Mouse (Mus musculus) liver, embryonic 15.5 days (tissue): ENCODE data around the gene Zfp318. TPM values are rescaled to one million over a fixed set of nuclear protein-coding genes. Genes with fewer than 3 reads are reported as not detected.

Source experiments
- ATAC-seq: fragments of 200-750 bp; cut with Nextera tagmentation; 2 replicates; pipeline ENCODE4 v1.8.0; 2017; ENCODE audit warnings: moderate number of reproducible peaks, mild to moderate bottlenecking, moderate library complexity; ENCODE audit not compliant: insufficient read depth
- H3K27ac ChIP-seq: fragments of 300-500 bp; sonication (generic); replicated peaks from 2 replicates; pipeline ENCODE4 v1.5.1; 2015; ENCODE audit warnings: mild to moderate bottlenecking, inconsistent platforms
- H3K27me3 ChIP-seq: fragments of 300-500 bp; sonication (generic); 2 replicates; pipeline ENCODE4 v1.6.1; 2015; ENCODE audit warnings: mild to moderate bottlenecking, inconsistent platforms
- H3K36me3 ChIP-seq: fragments of 300-500 bp; sonication (generic); replicated peaks from 2 replicates; pipeline ENCODE4 v1.6.1; 2015; ENCODE audit warnings: moderate library complexity, mild to moderate bottlenecking, inconsistent platforms
- H3K4me1 ChIP-seq: fragments of 300-500 bp; sonication (generic); replicated peaks from 2 replicates; pipeline ENCODE4 v1.6.1; 2015; ENCODE audit warnings: inconsistent platforms
- H3K4me2 ChIP-seq: fragments of 300-500 bp; sonication (generic); 2 replicates; pipeline ENCODE4 v1.6.1; 2015; ENCODE audit warnings: moderate library complexity, mild to moderate bottlenecking, inconsistent platforms
- H3K4me3 ChIP-seq: fragments of 300-500 bp; sonication (generic); replicated peaks from 2 replicates; pipeline ENCODE4 v1.5.1; 2015; ENCODE audit warnings: mild to moderate bottlenecking, inconsistent platforms
- H3K9ac ChIP-seq: fragments of 300-500 bp; sonication (generic); 2 replicates; pipeline ENCODE4 v1.6.1; 2015; ENCODE audit warnings: moderate library complexity, mild to moderate bottlenecking, inconsistent platforms
- H3K9me3 ChIP-seq: fragments of 300-500 bp; sonication (generic); replicated peaks from 2 replicates; pipeline ENCODE4 v1.6.1; 2016; ENCODE audit warnings: inconsistent platforms
- whole genome bisulfite sequencing: fragments of 180-500 bp; shearing (Covaris S2); methylation state at CpG from one replicate; pipeline ENCODE4 v1.1.7; 2015; ENCODE audit warnings: mixed read lengths; ENCODE audit not compliant: insufficient replicate concordance; 5-methylcytosine and 5-hydroxymethylcytosine counted together
- polyA plus RNA-seq: library from polyadenylated mRNA; unstranded; fragments of >200 nt; fragmentation: Nextera tagmentation; extraction: Ambion mirVana; gene quantifications from 2 replicates; pipeline ENCODE4 v1.2.1, GENCODE M21; 2015

Gene Zfp318
- polyA plus RNA-seq = 1.5 and 1.7 TPM in 2 replicates

DNA sequence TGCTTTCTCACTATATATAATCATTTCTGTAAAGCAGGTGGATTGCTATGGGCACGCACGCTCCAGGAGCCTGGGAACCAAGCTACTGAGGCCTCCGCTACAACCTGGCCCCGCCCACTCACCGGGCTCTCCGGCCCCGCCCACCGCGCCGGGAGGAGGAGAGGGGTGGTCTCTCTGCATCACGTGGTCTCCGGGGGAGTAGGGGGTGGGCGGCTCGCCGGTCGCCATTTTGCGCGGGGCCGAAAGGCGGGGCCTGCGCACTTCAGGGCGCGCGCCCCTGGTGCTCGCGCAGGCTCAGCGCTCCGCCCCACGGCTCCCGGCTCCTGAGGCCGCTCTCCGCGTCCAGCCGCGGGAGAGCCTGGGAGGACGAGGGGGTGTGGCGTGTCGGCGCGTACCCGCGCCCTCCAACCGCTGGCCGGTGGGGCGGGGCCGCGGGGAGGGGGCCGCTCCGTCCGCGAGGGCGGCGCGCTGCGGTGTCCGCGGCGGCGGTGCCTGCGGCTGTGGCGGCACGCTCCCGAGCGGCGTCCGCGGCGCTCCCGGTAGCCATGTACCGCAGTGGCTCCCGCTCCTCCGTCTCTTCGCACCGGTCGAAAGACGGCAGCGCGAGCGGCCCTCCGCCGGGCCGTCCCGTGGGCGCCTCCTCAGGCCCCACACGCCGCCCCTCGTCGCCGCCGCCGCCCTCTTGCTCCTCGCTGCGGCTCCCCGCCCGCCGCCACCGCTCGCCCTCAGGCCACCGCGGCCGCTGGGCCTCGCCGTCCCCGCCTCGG is at the start of gene Zfp318:
TSS of gene Zfp318 (plus strand) at position 438 of the 767 bp plus-strand sequence.
- Histone ChIP-seq H3K27ac (peak within 1 kb of the TSS; percentile 80), H3K36me3 (no peaks in the 10 kb centered on the region), H3K9me3 (no peaks in the 10 kb centered on the region), H3K4me2 (peak within 1 kb of the TSS; percentile 99), H3K4me1 (peaks cover 26% of the 10 kb centered on the region), H3K9ac (peak within 1 kb of the TSS; percentile 85), H3K27me3 (peaks cover 28% of the 10 kb centered on the region), H3K4me3 (peak within 1 kb of the TSS; percentile 80)
- peak; percentile 95 for ATAC-seq
- WGBS = under 1% methylated on average over 59 of the region's 105 CpGs

DNA sequence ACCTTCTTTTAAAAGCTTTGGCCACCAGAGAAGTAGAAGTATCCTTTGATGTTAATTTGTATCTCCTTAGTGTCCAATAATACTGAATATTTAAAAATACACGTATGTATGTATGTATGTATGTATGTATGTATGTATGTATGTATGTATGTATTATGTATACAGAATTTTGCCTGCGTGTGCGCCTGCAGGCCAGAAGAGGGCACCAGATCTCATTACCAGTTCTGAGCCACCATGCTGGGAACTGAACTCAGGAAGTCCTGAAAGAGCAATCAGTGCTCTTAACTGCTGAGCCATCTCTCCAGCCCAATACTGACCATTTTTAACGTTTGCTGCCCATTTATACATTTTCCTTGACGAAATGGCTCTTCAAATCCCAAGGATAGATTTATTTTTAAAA is 47.1 kb upstream of the Zfp318 start:
- H3K9me3 ChIP-seq = no peaks in the 10 kb centered on the region
- ATAC-seq = no peak
- no peak overlapping the region for H3K9ac ChIP-seq
- H3K4me3 ChIP-seq = no peak overlapping the region
- no peak overlapping the region for H3K27ac ChIP-seq
- H3K36me3 ChIP-seq = no peaks in the 10 kb centered on the region
- no peak overlapping the region for H3K4me2 ChIP-seq
- WGBS = 13% methylated on average over 5 of the region's 5 CpGs
- peaks cover 9% of the 10 kb centered on the region for H3K4me1 ChIP-seq
- no peaks in the 10 kb centered on the region for H3K27me3 ChIP-seq

- Histone ChIP-seq H3K27ac (no peak overlapping the region), H3K9ac (no peak overlapping the region), H3K9me3 (0 out of 2 replicates have a peak, but pooled peaks cover 2% of the 10 kb centered on the region), H3K4me1 (no peaks in the 10 kb centered on the region), H3K4me2 (no peak overlapping the region), H3K36me3 (no peaks in the 10 kb centered on the region), H3K4me3 (no peak overlapping the region), H3K27me3 (no peaks in the 10 kb centered on the region)
- WGBS = 29% methylated on average over 7 of the region's 7 CpGs
- no peak for ATAC-seq
Measured at GRCm38 (mm10) chr17:46341208-46341607, 42.3 kb upstream of the Zfp318 start.

GRCm38 (mm10) chr17:46351026-46351700 is 32.4 kb upstream of the Zfp318 start:
- WGBS = 59% methylated on average over 8 of the region's 8 CpGs
- Histone ChIP-seq H3K9me3 (0 out of 2 replicates have a peak, but pooled peaks cover 4% of the 10 kb centered on the region), H3K27ac (no peak overlapping the region), H3K27me3 (no peaks in the 10 kb centered on the region), H3K9ac (no peak overlapping the region), H3K4me3 (no peak overlapping the region), H3K4me2 (no peak overlapping the region), H3K4me1 (no peaks in the 10 kb centered on the region), H3K36me3 (no peaks in the 10 kb centered on the region)
- no peak for ATAC-seq

GRCm38 (mm10) chr17:46371783-46372182 is 11.7 kb upstream of the Zfp318 start:
- no peak for ATAC-seq
- Histone ChIP-seq H3K27me3 (peaks cover 6% of the 10 kb centered on the region; the same call in 1 of the 2 replicates), H3K4me3 (no peak overlapping the region), H3K27ac (no peak overlapping the region), H3K4me1 (no peaks in the 10 kb centered on the region), H3K36me3 (no peaks in the 10 kb centered on the region), H3K9ac (no peak overlapping the region), H3K4me2 (no peak overlapping the region), H3K9me3 (no peaks in the 10 kb centered on the region)
- WGBS = 45% methylated on average over 3 of the region's 3 CpGs

GRCm38 (mm10) chr17:46378564-46378963 is 5.0 kb upstream of the Zfp318 start:
- Histone ChIP-seq H3K4me1 (peaks cover 8% of the 10 kb centered on the region), H3K9ac (no peak overlapping the region), H3K27me3 (0 out of 2 replicates have a peak, but pooled peaks cover 2% of the 10 kb centered on the region), H3K9me3 (no peaks in the 10 kb centered on the region), H3K36me3 (no peaks in the 10 kb centered on the region), H3K4me3 (no peak overlapping the region), H3K27ac (no peak overlapping the region), H3K4me2 (no peak overlapping the region)
- no peak for ATAC-seq
- 62% methylated on average over 3 of the region's 3 CpGs for WGBS

DNA sequence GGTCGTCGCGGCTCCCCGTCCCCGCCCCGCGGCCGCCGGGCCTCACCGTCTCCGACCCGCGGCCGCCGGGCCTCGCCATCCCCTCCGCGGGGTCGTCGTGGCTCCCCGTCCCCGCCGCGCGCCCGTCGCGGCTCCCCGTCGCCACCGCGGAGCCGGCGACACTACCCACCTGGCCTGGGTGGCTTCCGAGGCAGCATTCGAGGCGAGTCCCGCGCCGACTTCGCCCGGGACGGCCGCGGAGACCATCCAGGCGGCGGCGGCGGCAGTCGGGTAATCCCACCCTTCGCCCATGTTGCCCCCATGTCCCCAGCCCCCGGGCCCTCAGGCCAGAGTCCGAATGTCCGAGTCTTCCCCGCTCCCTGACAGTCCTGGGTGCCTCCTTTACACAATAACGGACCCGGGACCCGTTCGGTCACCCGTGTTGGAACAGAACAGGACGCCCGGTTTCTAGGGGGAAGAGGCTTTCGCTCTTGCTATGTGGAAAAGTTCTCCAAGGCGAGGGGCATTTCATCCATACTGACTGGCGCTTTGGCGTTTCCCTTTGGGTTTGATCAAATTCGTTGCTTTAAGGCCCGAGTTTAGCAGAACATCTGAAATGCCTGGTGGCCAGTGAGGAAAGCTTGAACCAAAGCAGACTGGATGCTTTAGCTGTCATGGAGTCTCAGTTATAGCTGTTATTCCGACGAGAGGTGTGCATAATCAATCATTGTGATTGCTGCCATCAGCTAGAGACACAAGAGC is 700 bp downstream of the Zfp318 start:
- peak; percentile 8; the same call in 1 of the 2 replicates for ATAC-seq
- peak overlapping the region; percentile 85 for H3K9ac ChIP-seq
- H3K36me3 ChIP-seq = no peaks in the 10 kb centered on the region
- peaks cover 26% of the 10 kb centered on the region for H3K4me1 ChIP-seq
- peak overlapping the region; percentile 80 for H3K4me3 ChIP-seq
- peaks cover 28% of the 10 kb centered on the region for H3K27me3 ChIP-seq
- peak overlapping the region; percentile 99 for H3K4me2 ChIP-seq
- WGBS = under 1% methylated on average over 68 of the region's 70 CpGs
- H3K27ac ChIP-seq = peak overlapping the region; percentile 80
- no peaks in the 10 kb centered on the region for H3K9me3 ChIP-seq

DNA sequence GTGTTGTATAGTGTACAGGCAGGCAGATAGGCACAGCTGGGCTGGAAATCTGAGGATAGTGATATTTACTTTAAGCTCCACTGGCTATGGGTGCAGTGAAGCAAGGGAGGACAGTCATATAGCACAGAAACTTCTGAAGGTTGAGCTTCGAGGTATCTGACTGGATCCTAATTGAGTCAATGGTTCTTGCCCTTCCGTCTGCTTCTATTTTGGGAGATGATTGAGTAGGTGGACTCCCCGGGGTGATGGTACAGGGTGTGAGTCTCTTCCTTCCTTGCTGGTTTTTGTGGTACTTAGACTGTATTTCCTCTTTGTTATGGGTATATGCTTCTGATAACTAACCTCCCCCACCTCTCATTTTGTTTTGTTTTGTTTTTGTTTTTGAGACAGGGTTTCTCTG is 4.7 kb downstream of the Zfp318 start:
- ATAC-seq = no peak
- H3K9me3 ChIP-seq = no peaks in the 10 kb centered on the region

GRCm38 (mm10) chr17:46393012-46393411 is 9.5 kb downstream of the Zfp318 start:
- peaks cover 3% of the 10 kb centered on the region; the same call in 1 of the 2 replicates for H3K4me1 ChIP-seq
- no peak overlapping the region for H3K9ac ChIP-seq
- H3K27me3 ChIP-seq = no peaks in the 10 kb centered on the region
- no peak for ATAC-seq
- no peaks in the 10 kb centered on the region for H3K9me3 ChIP-seq
- no peak overlapping the region for H3K4me3 ChIP-seq
- no peak overlapping the region for H3K27ac ChIP-seq
- 40% methylated on average over 2 of the region's 2 CpGs for WGBS
- no peak overlapping the region for H3K4me2 ChIP-seq
- H3K36me3 ChIP-seq = 0 out of 2 replicates have a peak, but pooled peaks cover 11% of the 10 kb centered on the region

More for the DNA sequence above, 4.7 kb downstream of the Zfp318 start:
- Histone ChIP-seq H3K4me3 (no peak overlapping the region), H3K4me1 (peaks cover 18% of the 10 kb centered on the region), H3K27me3 (peaks cover 28% of the 10 kb centered on the region), H3K27ac (no peak overlapping the region), H3K9ac (no peak overlapping the region), H3K36me3 (0 out of 2 replicates have a peak, but pooled peaks cover 5% of the 10 kb centered on the region), H3K4me2 (no peak overlapping the region)
- 33% methylated on average over 3 of the region's 3 CpGs for WGBS

GRCm38 (mm10) chr17:46394631-46395030 is 11.1 kb downstream of the Zfp318 start:
- no peak for ATAC-seq
- H3K27me3 ChIP-seq = no peaks in the 10 kb centered on the region
- no peaks in the 10 kb centered on the region for H3K4me1 ChIP-seq
- no peak overlapping the region for H3K4me3 ChIP-seq
- no peak overlapping the region for H3K9ac ChIP-seq
- no peak overlapping the region for H3K4me2 ChIP-seq
- WGBS = 77% methylated on average over 1 of the region's 1 CpGs
- no peak overlapping the region for H3K27ac ChIP-seq
- H3K9me3 ChIP-seq = no peaks in the 10 kb centered on the region
- peaks cover 13% of the 10 kb centered on the region; the same call in 1 of the 2 replicates for H3K36me3 ChIP-seq

- no peak overlapping the region for H3K4me2 ChIP-seq
- peaks cover 41% of the 10 kb centered on the region for H3K36me3 ChIP-seq
- 43% methylated on average over 3 of the region's 3 CpGs for whole genome bisulfite sequencing
- H3K27me3 ChIP-seq = no peaks in the 10 kb centered on the region
- H3K27ac ChIP-seq = no peak overlapping the region
- ATAC-seq = no peak
- H3K4me3 ChIP-seq = no peak overlapping the region
- H3K9ac ChIP-seq = no peak overlapping the region
- H3K9me3 ChIP-seq = no peaks in the 10 kb centered on the region
- H3K4me1 ChIP-seq = no peaks in the 10 kb centered on the region
Measured at GRCm38 (mm10) chr17:46408478-46408877, 24.9 kb downstream of the Zfp318 start.
